Mouse (Mus musculus): ENCODE measurements around the gene Gdf3. TPM values are rescaled to one million over a fixed set of nuclear protein-coding genes. Genes with fewer than 3 reads are reported as not detected.
A peak's percentile ranks its signal among the peaks of the same experiment; 100 is the strongest.

Gene Gdf3
- polyA plus RNA-seq, 1 experiment from 2014 or later: 0.12 TPM

- no peaks in the 10 kb centered on the region for H3K36me3 ChIP-seq
- H3K4me1 ChIP-seq (replicated peaks): peaks cover 5% of the 10 kb centered on the region; the same call in 1 of the 2 replicates
- H3K27me3 ChIP-seq: no peaks in the 10 kb centered on the region
- ATAC-seq: no peak
- H3K9me3 ChIP-seq: no peaks in the 10 kb centered on the region
- no peak overlapping the region for H3K4me3 ChIP-seq (replicated peaks)
- no peak overlapping the region for H3K27ac ChIP-seq
- WGBS: 61% methylated on average over 1 of the region's 1 CpGs
- 0 out of 2 replicates have a peak overlapping the region, but pooled peaks have one; percentile 55 for H3K9ac ChIP-seq (replicated peaks)
- H3K4me2 ChIP-seq (replicated peaks): peak overlapping the region; percentile 62
These were observed 6.9 kb downstream of the Gdf3 start for GRCm38 (mm10) chr6:122602992-122603322.

GRCm38 (mm10) chr6:122602242-122602991, 7.5 kb downstream of the Gdf3 start, which contains the start of gene Apobec1:
Gene Apobec1, minus strand, starts transcription at chr6:122602444.
- WGBS: 7% methylated on average over 22 of the region's 22 CpGs
- peak; percentile 64 for ATAC-seq
- peak within 1 kb of the TSS; percentile 55; the same call in 1 of the 2 replicates for H3K9ac ChIP-seq (replicated peaks)
- peak within 1 kb of the TSS; percentile 38 for H3K4me3 ChIP-seq (replicated peaks)
- H3K4me1 ChIP-seq (replicated peaks): peaks cover 5% of the 10 kb centered on the region; the same call in 1 of the 2 replicates
- H3K27ac ChIP-seq: peak within 1 kb of the TSS; percentile 11; the same call in 1 of the 2 replicates
- no peaks in the 10 kb centered on the region for H3K36me3 ChIP-seq
- H3K27me3 ChIP-seq: no peaks in the 10 kb centered on the region
- no peaks in the 10 kb centered on the region for H3K9me3 ChIP-seq
- H3K4me2 ChIP-seq (replicated peaks): peak within 1 kb of the TSS; percentile 62

GRCm38 (mm10) chr6:122601615-122602014, 8.3 kb downstream of the Gdf3 start:
- no peak for ATAC-seq
- Histone ChIP-seq H3K9ac (replicated peaks) (no peak overlapping the region), H3K4me2 (replicated peaks) (peak overlapping the region; percentile 62; the same call in 1 of the 2 replicates), H3K9me3 (no peaks in the 10 kb centered on the region), H3K27ac (no peak overlapping the region), H3K36me3 (no peaks in the 10 kb centered on the region), H3K4me1 (replicated peaks) (peaks cover 5% of the 10 kb centered on the region; the same call in 1 of the 2 replicates), H3K4me3 (replicated peaks) (no peak overlapping the region), H3K27me3 (no peaks in the 10 kb centered on the region)
- whole genome bisulfite sequencing: 88% methylated on average over 3 of the region's 3 CpGs

- no peak overlapping the region for H3K4me3 ChIP-seq (replicated peaks)
- H3K4me1 ChIP-seq (replicated peaks): peaks cover 5% of the 10 kb centered on the region; the same call in 1 of the 2 replicates
- no peaks in the 10 kb centered on the region for H3K36me3 ChIP-seq
- 93% methylated on average over 4 of the region's 4 CpGs for WGBS
- H3K9ac ChIP-seq (replicated peaks): no peak overlapping the region
- ATAC-seq: no peak
- no peak overlapping the region for H3K27ac ChIP-seq
- no peaks in the 10 kb centered on the region for H3K27me3 ChIP-seq
- no peaks in the 10 kb centered on the region for H3K9me3 ChIP-seq
- no peak overlapping the region for H3K4me2 ChIP-seq (replicated peaks)
These were observed 8.9 kb downstream of the Gdf3 start for GRCm38 (mm10) chr6:122601031-122601430.

GRCm38 (mm10) chr6:122600066-122600646, 9.7 kb downstream of the Gdf3 start:
- no peak for ATAC-seq
- H3K36me3 ChIP-seq: no peaks in the 10 kb centered on the region
- H3K9ac ChIP-seq (replicated peaks): no peak overlapping the region
- H3K27ac ChIP-seq: no peak overlapping the region
- no peak overlapping the region for H3K4me2 ChIP-seq (replicated peaks)
- peaks cover 5% of the 10 kb centered on the region; the same call in 1 of the 2 replicates for H3K4me1 ChIP-seq (replicated peaks)
- H3K4me3 ChIP-seq (replicated peaks): no peak overlapping the region
- no peaks in the 10 kb centered on the region for H3K9me3 ChIP-seq
- WGBS: 74% methylated on average over 7 of the region's 7 CpGs
- H3K27me3 ChIP-seq: no peaks in the 10 kb centered on the region

- ATAC-seq: no peak
- 90% methylated on average over 9 of the region's 9 CpGs for WGBS
- Histone ChIP-seq H3K4me3 (replicated peaks) (no peak overlapping the region), H3K27me3 (no peaks in the 10 kb centered on the region), H3K9ac (replicated peaks) (no peak overlapping the region), H3K4me1 (replicated peaks) (peaks cover 5% of the 10 kb centered on the region; the same call in 1 of the 2 replicates), H3K36me3 (no peaks in the 10 kb centered on the region), H3K9me3 (no peaks in the 10 kb centered on the region), H3K27ac (no peak overlapping the region), H3K4me2 (replicated peaks) (no peak overlapping the region)
These were observed 10.7 kb downstream of the Gdf3 start for GRCm38 (mm10) chr6:122599054-122599737.

- H3K4me2 ChIP-seq (replicated peaks): no peak overlapping the region
- H3K9me3 ChIP-seq: no peaks in the 10 kb centered on the region
- H3K27me3 ChIP-seq: no peaks in the 10 kb centered on the region
- H3K36me3 ChIP-seq: no peaks in the 10 kb centered on the region
- 82% methylated on average over 6 of the region's 6 CpGs for WGBS
- H3K9ac ChIP-seq (replicated peaks): no peak overlapping the region
- ATAC-seq: no peak
- no peak overlapping the region for H3K4me3 ChIP-seq (replicated peaks)
- peaks cover 5% of the 10 kb centered on the region; the same call in 1 of the 2 replicates for H3K4me1 ChIP-seq (replicated peaks)
- no peak overlapping the region for H3K27ac ChIP-seq
These were observed 11.5 kb downstream of the Gdf3 start for GRCm38 (mm10) chr6:122598436-122598835.

GRCm38 (mm10) chr6:122598014-122598413, 11.9 kb downstream of the Gdf3 start:
- Histone ChIP-seq H3K4me2 (replicated peaks) (no peak overlapping the region), H3K9ac (replicated peaks) (no peak overlapping the region), H3K4me3 (replicated peaks) (no peak overlapping the region), H3K27ac (no peak overlapping the region), H3K4me1 (replicated peaks) (peaks cover 5% of the 10 kb centered on the region; the same call in 1 of the 2 replicates), H3K9me3 (no peaks in the 10 kb centered on the region; the same call in 1 of the 2 replicates), H3K36me3 (no peaks in the 10 kb centered on the region), H3K27me3 (no peaks in the 10 kb centered on the region)
- ATAC-seq: no peak
- WGBS: 98% methylated on average over 4 of the region's 4 CpGs

- ATAC-seq: no peak
- 88% methylated on average over 7 of the region's 7 CpGs for WGBS
- H3K9me3 ChIP-seq: no peaks in the 10 kb centered on the region; the same call in 1 of the 2 replicates
- no peak overlapping the region for H3K4me2 ChIP-seq (replicated peaks)
- H3K4me1 ChIP-seq (replicated peaks): no peaks in the 10 kb centered on the region
- H3K9ac ChIP-seq (replicated peaks): no peak overlapping the region
- H3K4me3 ChIP-seq (replicated peaks): no peak overlapping the region
- H3K27ac ChIP-seq: no peak overlapping the region
- H3K36me3 ChIP-seq: no peaks in the 10 kb centered on the region
- no peaks in the 10 kb centered on the region for H3K27me3 ChIP-seq
These were observed 13.3 kb downstream of the Gdf3 start for GRCm38 (mm10) chr6:122596608-122597007.

GRCm38 (mm10) chr6:122595637-122596036, 14.2 kb downstream of the Gdf3 start:
- Histone ChIP-seq H3K4me1 (replicated peaks) (no peaks in the 10 kb centered on the region), H3K27me3 (no peaks in the 10 kb centered on the region), H3K4me3 (replicated peaks) (no peak overlapping the region), H3K9me3 (no peaks in the 10 kb centered on the region; the same call in 1 of the 2 replicates), H3K9ac (replicated peaks) (no peak overlapping the region), H3K4me2 (replicated peaks) (no peak overlapping the region), H3K27ac (no peak overlapping the region), H3K36me3 (no peaks in the 10 kb centered on the region)
- WGBS: 32% methylated on average over 7 of the region's 7 CpGs
- 0 out of 2 replicates have a peak, but pooled peaks have one; percentile 45 for ATAC-seq

GRCm38 (mm10) chr6:122592905-122593304, 17.0 kb downstream of the Gdf3 start:
- Histone ChIP-seq H3K4me2 (replicated peaks) (no peak overlapping the region), H3K4me1 (replicated peaks) (no peaks in the 10 kb centered on the region), H3K4me3 (replicated peaks) (no peak overlapping the region), H3K27me3 (no peaks in the 10 kb centered on the region), H3K27ac (no peak overlapping the region), H3K9ac (replicated peaks) (no peak overlapping the region), H3K36me3 (no peaks in the 10 kb centered on the region), H3K9me3 (no peaks in the 10 kb centered on the region; the same call in 1 of the 2 replicates)
- WGBS: 88% methylated on average over 2 of the region's 2 CpGs
- no peak for ATAC-seq

All from midbrain, embryonic 13.5 days (tissue).